Mouse (Mus musculus) adrenal gland, postnatal 25 days (tissue): ENCODE measurements at regions not wholly inside any gene's neighbourhood (a gene's known extent, or its start where the extent isn't known, plus 50 kb on each side); places are given as distances from the start of the nearest gene placed in this dataset.

Experiments used
- DNase-seq: peaks from one replicate; pipeline ENCODE4 v3.0.0; 2021; ENCODE audit warnings: mixed read lengths

- peak; percentile 23 for DNase-seq
These were observed 282.0 kb downstream of the Gm49356 start for GRCm38 (mm10) chr15:59171120-59171519.

- no peak for DNase-seq
These were observed 284.6 kb downstream of the Gm49356 start for GRCm38 (mm10) chr15:59173452-59174245.

- DNase-seq, result peak; percentile 12
These were observed 285.2 kb downstream of the Gm49356 start for GRCm38 (mm10) chr15:59174246-59174751.

GRCm38 (mm10) chr15:59174893-59175531 is 285.9 kb downstream of the Gm49356 start:
- no peak for DNase-seq

GRCm38 (mm10) chr15:59180076-59180475 is 291.0 kb downstream of the Gm49356 start:
- no peak for DNase-seq

GRCm38 (mm10) chr15:59184461-59184860 is 295.4 kb downstream of the Gm49356 start:
- no peak for DNase-seq

- no peak for DNase-seq
These were observed 298.5 kb downstream of the Gm49356 start for GRCm38 (mm10) chr15:59187566-59187965.

GRCm38 (mm10) chr15:59188371-59188770 is 299.3 kb downstream of the Gm49356 start:
- DNase-seq, result no peak

- no peak for DNase-seq
These were observed 301.4 kb downstream of the Gm49356 start for GRCm38 (mm10) chr15:59190511-59190910.

- DNase-seq, result peak; percentile 74
These were observed 305.3 kb downstream of the Gm49356 start for GRCm38 (mm10) chr15:59194421-59194820.

GRCm38 (mm10) chr15:59196351-59196750 is 307.3 kb downstream of the Gm49356 start:
- DNase-seq, result no peak

GRCm38 (mm10) chr15:59197455-59198391 is 308.6 kb downstream of the Gm49356 start:
- DNase-seq, result peak; percentile 38

GRCm38 (mm10) chr15:59201386-59201785 is 312.3 kb downstream of the Gm49356 start:
- DNase-seq, result no peak

GRCm38 (mm10) chr15:59201894-59202670 is 313.0 kb downstream of the Gm49356 start:
- DNase-seq, result no peak

GRCm38 (mm10) chr15:59203097-59203849 is 314.2 kb downstream of the Gm49356 start:
- DNase-seq, result no peak

- DNase-seq, result no peak
These were observed 314.9 kb downstream of the Gm49356 start for GRCm38 (mm10) chr15:59203850-59204625.

- no peak for DNase-seq
These were observed 316.0 kb downstream of the Gm49356 start for GRCm38 (mm10) chr15:59205091-59205490.

- DNase-seq, result no peak
These were observed 316.4 kb downstream of the Gm49356 start for GRCm38 (mm10) chr15:59205544-59205943.

GRCm38 (mm10) chr15:59206636-59207035 is 317.5 kb downstream of the Gm49356 start:
- no peak for DNase-seq

- no peak for DNase-seq
These were observed 318.9 kb downstream of the Gm49356 start for GRCm38 (mm10) chr15:59207976-59208375.
